Mouse (Mus musculus): Measurements from ENCODE around the gene Camsap1.

The Camsap1 gene

GRCm38 (mm10) chr2:25982052-25982425 lies 1.0 kb downstream of the Camsap1 start:
- in situ Hi-C loops (cut with MseI, MboI), result no loop called here

GRCm38 (mm10) chr2:25978997-25979396 lies 4.1 kb downstream of the Camsap1 start:
- in situ Hi-C loops (cut with MseI, MboI), result no loop called here

- in situ Hi-C loops (cut with MseI, MboI), result no loop called here
Observed at GRCm38 (mm10) chr2:25977587-25978239, 5.4 kb downstream of the Camsap1 start.

DNA sequence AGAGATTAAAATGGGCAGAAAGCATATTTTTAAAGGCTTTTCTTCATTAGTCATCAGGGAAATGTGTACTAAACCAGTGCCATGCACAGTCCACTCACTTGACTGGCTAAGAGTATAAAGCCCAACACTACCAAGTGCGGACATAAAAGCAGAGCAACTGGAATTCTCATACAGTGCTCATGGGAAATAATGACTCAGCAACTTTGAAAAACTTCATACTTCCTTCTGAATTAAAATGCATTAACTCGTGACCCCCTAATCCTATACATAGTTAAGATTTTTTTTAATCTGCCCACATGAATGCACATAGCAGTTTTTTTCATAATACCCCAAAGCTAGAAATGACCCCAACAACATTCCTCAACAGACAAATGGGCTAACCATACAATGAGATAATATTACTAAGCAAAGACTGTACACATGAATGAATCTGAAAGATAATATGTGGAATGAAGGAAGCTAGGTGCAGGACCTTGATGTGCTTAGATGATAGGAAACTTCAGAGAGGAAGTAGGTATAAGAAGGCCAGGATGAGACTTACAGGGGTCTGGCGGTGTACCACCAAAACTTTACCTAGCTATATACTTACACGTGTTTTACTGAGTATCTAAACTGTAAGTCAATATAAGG lies 7.8 kb downstream of the Camsap1 start:
- in situ Hi-C loops (cut with MseI, MboI), result no loop called here

DNA sequence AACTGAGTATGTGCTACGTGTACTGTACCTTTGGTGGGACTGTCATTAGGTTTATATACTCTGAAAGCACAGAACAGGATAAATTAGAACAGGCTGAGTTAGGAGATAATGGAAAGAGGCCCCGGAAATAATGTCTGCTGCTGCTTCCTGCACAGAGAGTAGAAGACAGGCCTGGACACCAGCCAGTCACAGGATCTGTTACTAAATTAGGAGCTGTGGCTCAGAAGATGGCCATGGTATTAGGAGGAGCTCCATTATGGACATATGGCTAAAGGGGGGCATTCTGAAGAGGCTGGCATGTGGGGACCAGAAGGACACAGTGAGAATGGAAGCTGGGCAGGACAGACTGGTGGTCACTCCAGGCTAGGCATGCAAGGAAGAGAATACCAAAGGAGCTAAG lies 12.7 kb downstream of the Camsap1 start:
- in situ Hi-C loops (cut with MseI, MboI), result no loop called here

- in situ Hi-C loops (cut with MseI, MboI), result no loop called here
Observed at GRCm38 (mm10) chr2:25969319-25969718, 13.8 kb downstream of the Camsap1 start.

DNA sequence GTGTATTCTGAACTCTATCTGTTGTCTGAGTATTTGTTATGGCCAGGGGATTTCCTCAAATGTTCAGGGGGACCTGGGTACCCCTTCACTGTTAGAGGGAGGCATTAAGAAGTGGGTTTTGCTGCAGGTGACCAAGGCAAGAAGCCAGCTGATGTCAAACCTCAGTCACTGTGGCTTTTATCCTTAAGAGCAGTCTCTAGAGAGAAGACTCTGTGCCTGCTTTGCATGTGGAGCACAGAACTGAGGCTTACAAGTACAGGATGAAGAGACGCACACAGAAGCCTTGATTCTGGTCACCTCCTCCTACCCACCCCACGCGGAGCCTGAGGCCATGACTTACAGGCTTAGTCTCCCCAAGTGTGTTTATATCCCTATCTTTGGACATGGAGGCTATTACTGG lies 33.8 kb downstream of the Camsap1 start:
- in situ Hi-C loops (cut with MseI, MboI), result no loop called here

GRCm38 (mm10) chr2:25947950-25948349 lies 35.1 kb downstream of the Camsap1 start:
- in situ Hi-C loops (cut with MseI, MboI), result no loop called here

GRCm38 (mm10) chr2:25943822-25944221 lies 39.3 kb downstream of the Camsap1 start:
- in situ Hi-C loops (cut with MseI, MboI), result no loop called here

- in situ Hi-C loops (cut with MseI, MboI), result no loop called here
Observed at GRCm38 (mm10) chr2:25940503-25940902, 42.6 kb downstream of the Camsap1 start.

DNA sequence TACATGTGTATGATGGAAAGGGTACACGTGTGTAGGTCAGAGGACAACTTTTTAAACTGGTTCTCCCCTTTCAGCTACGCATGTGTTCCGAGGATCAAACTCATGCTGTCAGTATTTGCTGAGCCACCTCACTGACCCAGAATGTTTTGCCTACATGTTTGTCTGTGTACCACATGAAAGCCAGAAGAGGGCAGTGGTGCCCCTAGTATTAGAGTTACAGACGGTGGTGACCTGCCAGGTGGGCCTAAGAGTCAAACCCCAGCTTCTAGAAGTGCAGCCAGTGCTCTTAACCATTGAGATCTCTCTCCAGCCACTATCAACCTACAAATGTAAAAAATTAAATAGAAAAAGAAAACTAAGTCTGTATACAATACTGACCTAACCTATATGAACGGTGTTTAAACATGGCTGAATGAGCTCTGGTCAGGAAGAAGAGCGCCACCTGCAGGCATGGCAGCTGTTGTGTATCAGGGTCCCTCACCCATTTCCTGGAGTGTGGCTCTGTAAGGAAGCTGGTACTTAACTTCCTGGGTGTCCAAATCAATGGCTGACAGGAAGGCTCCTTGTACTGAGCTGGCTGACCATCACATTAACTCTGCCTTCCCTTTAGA lies 51.7 kb downstream of the Camsap1 start:
- in situ Hi-C loops (cut with MseI, MboI), result no loop called here

- in situ Hi-C loops (cut with MseI, MboI), result no loop called here
Observed at GRCm38 (mm10) chr2:25927821-25928220, 55.3 kb downstream of the Camsap1 start.

GRCm38 (mm10) chr2:25924934-25925333 lies 58.1 kb downstream of the Camsap1 start:
- in situ Hi-C loops (cut with MseI, MboI), result no loop called here

- in situ Hi-C loops (cut with MseI, MboI), result no loop called here
Observed at GRCm38 (mm10) chr2:25923799-25924198, 59.3 kb downstream of the Camsap1 start.

- in situ Hi-C loops (cut with MseI, MboI), result no loop called here
Observed at GRCm38 (mm10) chr2:25919972-25920371, 63.1 kb downstream of the Camsap1 start.

DNA sequence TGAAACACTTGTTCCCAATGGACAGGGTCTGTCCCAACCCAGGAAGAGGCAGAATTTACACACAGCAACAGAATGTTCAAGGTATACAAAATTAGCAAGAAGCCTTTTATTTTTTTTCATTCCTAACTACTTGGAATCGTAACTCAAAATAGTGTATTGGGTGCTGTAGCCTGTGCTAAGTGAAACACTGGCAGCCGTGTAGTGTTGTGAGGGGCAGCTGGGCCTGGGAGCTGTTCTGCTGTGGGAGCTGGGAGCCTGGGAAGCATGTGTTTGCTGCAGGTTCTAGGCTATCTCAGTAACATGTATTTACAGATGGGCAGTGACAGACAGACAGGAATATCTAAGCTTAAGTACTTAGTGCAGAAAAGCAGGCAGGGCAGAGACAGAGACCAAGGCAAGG lies 64.7 kb downstream of the Camsap1 start:
- in situ Hi-C loops (cut with MseI, MboI), result no loop called here

DNA sequence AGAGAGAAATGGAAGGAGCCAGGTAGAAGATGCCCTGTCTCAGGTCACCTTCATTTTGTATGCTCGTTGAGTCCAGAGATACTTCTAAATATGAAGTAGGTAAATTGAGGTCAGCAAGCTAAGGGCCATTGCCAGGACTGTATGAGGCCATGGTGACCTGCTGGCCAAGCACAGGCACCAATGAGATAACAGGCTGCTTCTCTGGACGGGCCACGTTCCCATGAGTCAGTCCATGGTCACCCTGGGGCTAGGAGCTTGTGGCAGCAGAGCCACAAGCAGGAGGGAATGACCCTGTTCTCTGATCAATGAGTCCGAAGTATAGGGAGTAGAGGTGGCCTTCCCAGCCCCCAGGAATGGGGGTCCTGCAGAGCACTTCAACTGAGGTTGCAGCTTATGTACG lies 68.3 kb downstream of the Camsap1 start:
- in situ Hi-C loops (cut with MseI, MboI), result no loop called here

DNA sequence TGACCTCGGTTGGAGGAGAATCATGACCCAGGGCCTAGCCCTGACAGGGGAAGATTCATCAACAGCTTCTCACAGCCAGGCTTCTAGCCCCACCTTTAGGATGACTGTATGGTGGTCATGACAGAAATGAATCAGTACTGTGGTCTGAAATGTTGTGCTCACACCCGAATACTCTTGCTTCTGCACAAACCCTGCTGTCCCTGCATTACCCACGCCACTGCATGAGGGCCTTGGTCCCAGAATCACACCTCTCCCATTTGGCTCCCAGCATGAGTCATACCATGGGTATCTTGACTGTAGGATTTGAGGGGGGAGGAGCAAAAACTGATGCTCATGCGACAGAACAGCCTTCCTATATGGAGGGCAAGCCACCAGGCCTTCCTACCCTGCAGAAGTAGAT lies 68.9 kb downstream of the Camsap1 start:
- in situ Hi-C loops (cut with MseI, MboI), result no loop called here

DNA sequence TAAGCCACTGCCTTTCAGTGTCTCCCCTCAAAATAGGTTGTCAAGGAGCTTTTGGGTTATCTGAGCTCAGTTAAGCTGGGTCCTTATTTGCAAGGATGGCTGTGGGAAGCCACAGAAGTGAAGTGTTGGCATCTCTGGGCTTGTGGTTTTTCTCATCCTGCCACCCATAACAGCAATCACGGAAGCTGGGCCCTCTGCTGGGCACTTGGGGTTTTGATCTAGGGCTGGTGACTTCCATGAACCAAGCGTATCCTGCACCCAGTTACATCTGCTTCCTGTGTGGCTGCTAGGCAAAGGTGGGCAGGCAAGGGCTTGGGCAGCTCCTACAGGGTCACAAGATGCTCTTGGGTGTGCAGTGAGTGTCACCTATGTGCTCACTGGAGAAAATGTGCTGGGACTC lies 69.8 kb downstream of the Camsap1 start:
- in situ Hi-C loops (cut with MseI, MboI), result no loop called here

- in situ Hi-C loops (cut with MseI, MboI), result no loop called here
Observed at GRCm38 (mm10) chr2:25909872-25910271, 73.2 kb downstream of the Camsap1 start.

DNA sequence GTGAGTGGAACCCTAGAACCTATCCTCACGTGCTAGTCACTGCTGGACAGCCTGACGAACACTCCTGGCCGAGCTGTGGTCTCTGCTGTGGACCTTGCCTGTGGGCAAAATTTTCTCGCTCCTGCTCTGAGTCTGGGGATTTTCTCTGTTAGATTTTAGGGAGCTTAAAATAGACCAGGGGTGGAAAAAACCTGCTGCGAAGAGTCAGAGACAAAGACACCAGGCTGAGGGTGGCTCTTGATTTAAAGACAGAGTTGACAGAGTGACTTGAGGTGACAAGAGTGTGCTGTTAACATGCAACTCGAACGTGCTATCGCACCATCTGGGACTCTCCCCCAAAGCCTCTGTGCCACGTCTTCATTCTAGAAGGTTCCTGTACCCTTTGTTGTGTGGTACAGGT lies 84.1 kb downstream of the Camsap1 start:
- in situ Hi-C loops (cut with MseI, MboI), result no loop called here

GRCm38 (mm10) chr2:25892440-25892839 lies 90.6 kb downstream of the Camsap1 start:
- in situ Hi-C loops (cut with MseI, MboI), result no loop called here

DNA sequence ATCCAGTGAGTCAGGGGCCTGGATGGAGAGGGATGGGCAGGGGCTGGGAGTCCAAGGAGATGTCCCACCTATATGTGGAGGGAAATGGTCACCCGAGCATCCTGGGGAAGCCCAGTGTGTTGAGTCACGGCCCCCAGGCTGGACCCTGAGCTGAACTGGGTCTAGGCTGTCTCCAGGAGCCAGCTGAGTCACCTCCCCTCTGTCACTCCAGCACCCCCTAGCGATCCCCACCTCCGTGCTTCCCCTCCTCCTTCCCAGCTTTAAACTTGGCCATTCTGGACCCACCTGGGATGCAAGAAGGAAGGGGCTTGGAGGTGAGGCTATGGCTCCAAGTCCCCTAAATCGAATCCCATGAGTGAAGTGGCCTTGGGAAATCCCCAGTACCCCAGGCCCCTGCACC lies 94.9 kb downstream of the Camsap1 start:
- in situ Hi-C loops (cut with MseI, MboI), result no loop called here
